Mouse (Mus musculus): Measurements from ENCODE around the gene Trabd2b. TPM values are rescaled to one million over a fixed set of nuclear protein-coding genes. Genes with fewer than 3 reads are reported as not detected.
A peak's percentile ranks its signal among the peaks of the same experiment; 100 is the strongest.

Trabd2b gene
- total and polyA plus RNA-seq, 2 experiments from 2014 or later, result 4.5 to 10.5 TPM

- Histone ChIP-seq H3K27ac (ENCODE audit: low read depth) (peak overlapping the region; percentile 47; the same call in 1 of the 2 replicates), H3K9me3 (replicated peaks; ENCODE audit: control insufficient read depth, low read length) (no peaks in the 10 kb centered on the region), H3K9ac (replicated peaks; ENCODE audit: low read depth, low read length) (no peak overlapping the region), H3K27me3 (ENCODE audit: control insufficient read depth, insufficient read depth, low read length) (no peaks in the 10 kb centered on the region), H3K36me3 (replicated peaks; ENCODE audit: control insufficient read depth, insufficient read depth, low read length) (no peaks in the 10 kb centered on the region), H3K4me2 (ENCODE audit: low read depth, low read length) (no peak overlapping the region), H3K4me1 (ENCODE audit: control insufficient read depth, insufficient read depth) (peaks cover 45% of the 10 kb centered on the region), H3K4me3 (ENCODE audit: low read depth, low read length) (no peak overlapping the region)
- WGBS, result 20% methylated on average over 3 of the region's 3 CpGs
- DNase-seq (ENCODE audit: low spot score) (no peak), ATAC-seq (ENCODE audit: insufficient read depth, low read depth) (peak; percentile 22; the same call in 1 of the 2 replicates)
- TF ChIP-seq EP300 (IDR thresholded peaks at IDR 0.05; ENCODE audit: low read depth) (no peak), CTCF (IDR thresholded peaks at IDR 0.05; ENCODE audit: low read depth) (no peak)
These were observed 152.0 kb downstream of the Trabd2b start for GRCm38 (mm10) chr4:114558487-114558886.

GRCm38 (mm10) chr4:114560638-114561216 is 154.2 kb downstream of the Trabd2b start:
- peak overlapping the region; percentile 47; the same call in 1 of the 2 replicates for H3K27ac ChIP-seq (ENCODE audit: low read depth)
- no peaks in the 10 kb centered on the region for H3K9me3 ChIP-seq (replicated peaks; ENCODE audit: control insufficient read depth, low read length)
- ATAC-seq (ENCODE audit: insufficient read depth, low read depth) (peak; percentile 80), DNase-seq (ENCODE audit: low spot score) (peak; percentile 71)
- H3K4me3 ChIP-seq (ENCODE audit: low read depth, low read length), result no peak overlapping the region
- no peaks in the 10 kb centered on the region for H3K27me3 ChIP-seq (ENCODE audit: control insufficient read depth, insufficient read depth, low read length)
- WGBS, result 41% methylated on average over 17 of the region's 17 CpGs
- H3K4me1 ChIP-seq (ENCODE audit: control insufficient read depth, insufficient read depth), result peaks cover 38% of the 10 kb centered on the region
- TF ChIP-seq EP300 (IDR thresholded peaks at IDR 0.05; ENCODE audit: low read depth), result no peak
- no peak for TF ChIP-seq CTCF (IDR thresholded peaks at IDR 0.05; ENCODE audit: low read depth)
- no peak overlapping the region for H3K9ac ChIP-seq (replicated peaks; ENCODE audit: low read depth, low read length)
- no peak overlapping the region for H3K4me2 ChIP-seq (ENCODE audit: low read depth, low read length)
- H3K36me3 ChIP-seq (replicated peaks; ENCODE audit: control insufficient read depth, insufficient read depth, low read length), result no peaks in the 10 kb centered on the region

- H3K4me1 ChIP-seq (ENCODE audit: control insufficient read depth, insufficient read depth), result peaks cover 12% of the 10 kb centered on the region
- no peak overlapping the region for H3K9ac ChIP-seq (replicated peaks; ENCODE audit: low read depth, low read length)
- no peak overlapping the region for H3K4me2 ChIP-seq (ENCODE audit: low read depth, low read length)
- no peak overlapping the region for H3K27ac ChIP-seq (ENCODE audit: low read depth)
- H3K27me3 ChIP-seq (ENCODE audit: control insufficient read depth, insufficient read depth, low read length), result no peaks in the 10 kb centered on the region
- WGBS, result 84% methylated on average over 5 of the region's 5 CpGs
- H3K9me3 ChIP-seq (replicated peaks; ENCODE audit: control insufficient read depth, low read length), result no peaks in the 10 kb centered on the region
- DNase-seq (ENCODE audit: low spot score) (no peak), ATAC-seq (ENCODE audit: insufficient read depth, low read depth) (no peak)
- no peak overlapping the region for H3K4me3 ChIP-seq (ENCODE audit: low read depth, low read length)
- TF ChIP-seq EP300 (IDR thresholded peaks at IDR 0.05; ENCODE audit: low read depth) (no peak), CTCF (IDR thresholded peaks at IDR 0.05; ENCODE audit: low read depth) (no peak)
- no peaks in the 10 kb centered on the region for H3K36me3 ChIP-seq (replicated peaks; ENCODE audit: control insufficient read depth, insufficient read depth, low read length)
These were observed 157.7 kb downstream of the Trabd2b start for GRCm38 (mm10) chr4:114564131-114564695.

- no peaks in the 10 kb centered on the region for H3K36me3 ChIP-seq (replicated peaks; ENCODE audit: control insufficient read depth, insufficient read depth, low read length)
- H3K4me3 ChIP-seq (ENCODE audit: low read depth, low read length), result no peak overlapping the region
- DNase-seq (ENCODE audit: low spot score) (no peak), ATAC-seq (ENCODE audit: insufficient read depth, low read depth) (no peak)
- no peak for TF ChIP-seq CTCF (IDR thresholded peaks at IDR 0.05; ENCODE audit: low read depth)
- no peak for TF ChIP-seq EP300 (IDR thresholded peaks at IDR 0.05; ENCODE audit: low read depth)
- H3K27me3 ChIP-seq (ENCODE audit: control insufficient read depth, insufficient read depth, low read length), result no peaks in the 10 kb centered on the region
- H3K9ac ChIP-seq (replicated peaks; ENCODE audit: low read depth, low read length), result no peak overlapping the region
- H3K4me1 ChIP-seq (ENCODE audit: control insufficient read depth, insufficient read depth), result no peaks in the 10 kb centered on the region
- no peak overlapping the region for H3K4me2 ChIP-seq (ENCODE audit: low read depth, low read length)
- WGBS, result 75% methylated on average over 6 of the region's 6 CpGs
- H3K27ac ChIP-seq (ENCODE audit: low read depth), result no peak overlapping the region
- no peaks in the 10 kb centered on the region for H3K9me3 ChIP-seq (replicated peaks; ENCODE audit: control insufficient read depth, low read length)
These were observed 161.1 kb downstream of the Trabd2b start for GRCm38 (mm10) chr4:114567594-114567993.

- H3K4me1 ChIP-seq (ENCODE audit: control insufficient read depth, insufficient read depth), result no peaks in the 10 kb centered on the region
- H3K9me3 ChIP-seq (replicated peaks; ENCODE audit: control insufficient read depth, low read length), result no peaks in the 10 kb centered on the region
- WGBS, result 95% methylated on average over 1 of the region's 1 CpGs
- no peak for DNase-seq (ENCODE audit: low spot score)
- no peaks in the 10 kb centered on the region for H3K36me3 ChIP-seq (replicated peaks; ENCODE audit: control insufficient read depth, insufficient read depth, low read length)
- no peak overlapping the region for H3K9ac ChIP-seq (replicated peaks; ENCODE audit: low read depth, low read length)
- ATAC-seq (ENCODE audit: insufficient read depth, low read depth), result no peak
- H3K27me3 ChIP-seq (ENCODE audit: control insufficient read depth, insufficient read depth, low read length), result no peaks in the 10 kb centered on the region
- TF ChIP-seq CTCF (IDR thresholded peaks at IDR 0.05; ENCODE audit: low read depth), result no peak
- TF ChIP-seq EP300 (IDR thresholded peaks at IDR 0.05; ENCODE audit: low read depth), result no peak
- H3K27ac ChIP-seq (ENCODE audit: low read depth), result no peak overlapping the region
- no peak overlapping the region for H3K4me3 ChIP-seq (ENCODE audit: low read depth, low read length)
- no peak overlapping the region for H3K4me2 ChIP-seq (ENCODE audit: low read depth, low read length)
These were observed 161.6 kb downstream of the Trabd2b start for GRCm38 (mm10) chr4:114568081-114568605.

Measured in heart, postnatal 0 days (tissue).